Mouse (Mus musculus) embryonic fibroblast, embryonic 13.5 days (primary cell): ENCODE results near the gene Foxn3. TPM values are rescaled to one million over a fixed set of nuclear protein-coding genes. Genes with fewer than 3 reads are reported as not detected.
A peak's percentile ranks its signal among the peaks of the same experiment; 100 is the strongest.

Experiments used
- H3K27ac ChIP-seq: 2 replicates; pipeline ENCODE4 v1.5.1; 2012; ENCODE audit warnings: low read length, control low read depth, inconsistent platforms; ENCODE audit not compliant: insufficient read depth
- H3K4me1 ChIP-seq: 2 replicates; pipeline ENCODE4 v1.6.1; 2011; ENCODE audit warnings: low read length; ENCODE audit not compliant: control insufficient read depth, insufficient read depth
- H3K4me3 ChIP-seq: 2 replicates; pipeline ENCODE4 v1.5.1; 2011; ENCODE audit warnings: mild to moderate bottlenecking, control low read depth, low read length; ENCODE audit not compliant: insufficient read depth
- CTCF ChIP-seq: IDR thresholded peaks from 2 replicates; pipeline ENCODE4 v1.5.1; 2011; ENCODE audit warnings: mild to moderate bottlenecking, control low read depth, low read length, moderate library complexity, borderline replicate concordance; ENCODE audit not compliant: insufficient read depth
- POLR2A ChIP-seq: IDR thresholded peaks from 2 replicates; pipeline ENCODE4 v1.6.1; 2011; ENCODE audit warnings: low read depth, mild to moderate bottlenecking, control low read depth, low read length, moderate library complexity
- polyA plus RNA-seq: library from polyadenylated mRNA; stranded (reverse); fragments of >200 nt; gene quantifications from 2 replicates; pipeline ENCODE4 v1.2.4, GENCODE M21; 2011; ENCODE audit warnings: low read depth; ENCODE audit not compliant: missing spikeins, insufficient read length

Gene Foxn3
- polyA plus RNA-seq, 1 experiment, result 59.0 TPM

DNA sequence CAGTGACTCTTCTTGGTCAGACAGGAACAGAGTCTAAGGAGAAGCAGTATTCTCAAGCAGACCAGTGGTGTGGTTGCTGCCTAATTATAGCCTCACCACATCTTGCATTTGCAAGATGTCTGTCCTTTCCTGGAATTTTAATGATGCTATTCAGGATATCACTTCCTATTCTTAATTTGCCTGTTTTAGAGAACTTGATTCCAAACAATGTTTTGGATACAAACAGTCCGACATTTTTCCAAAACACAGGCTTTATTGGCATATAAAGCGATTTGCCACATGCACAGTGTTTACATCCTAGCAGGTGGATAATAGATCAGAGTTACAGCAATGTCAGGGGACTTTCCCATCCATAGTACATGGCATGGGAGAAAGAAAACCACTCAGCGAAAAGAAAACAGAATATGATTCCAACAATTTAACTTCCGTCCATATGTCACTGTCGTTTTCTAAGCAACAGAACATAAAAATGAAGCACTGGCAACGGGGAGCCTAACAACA is 18.1 kb downstream of the Foxn3 start:
- Histone ChIP-seq H3K4me1 (no peaks in the 10 kb centered on the region; the same call in 1 of the 2 replicates), H3K4me3 (no peak overlapping the region), H3K27ac (no peak overlapping the region)
- no peak for TF ChIP-seq CTCF
- no peak for TF ChIP-seq POLR2A

DNA sequence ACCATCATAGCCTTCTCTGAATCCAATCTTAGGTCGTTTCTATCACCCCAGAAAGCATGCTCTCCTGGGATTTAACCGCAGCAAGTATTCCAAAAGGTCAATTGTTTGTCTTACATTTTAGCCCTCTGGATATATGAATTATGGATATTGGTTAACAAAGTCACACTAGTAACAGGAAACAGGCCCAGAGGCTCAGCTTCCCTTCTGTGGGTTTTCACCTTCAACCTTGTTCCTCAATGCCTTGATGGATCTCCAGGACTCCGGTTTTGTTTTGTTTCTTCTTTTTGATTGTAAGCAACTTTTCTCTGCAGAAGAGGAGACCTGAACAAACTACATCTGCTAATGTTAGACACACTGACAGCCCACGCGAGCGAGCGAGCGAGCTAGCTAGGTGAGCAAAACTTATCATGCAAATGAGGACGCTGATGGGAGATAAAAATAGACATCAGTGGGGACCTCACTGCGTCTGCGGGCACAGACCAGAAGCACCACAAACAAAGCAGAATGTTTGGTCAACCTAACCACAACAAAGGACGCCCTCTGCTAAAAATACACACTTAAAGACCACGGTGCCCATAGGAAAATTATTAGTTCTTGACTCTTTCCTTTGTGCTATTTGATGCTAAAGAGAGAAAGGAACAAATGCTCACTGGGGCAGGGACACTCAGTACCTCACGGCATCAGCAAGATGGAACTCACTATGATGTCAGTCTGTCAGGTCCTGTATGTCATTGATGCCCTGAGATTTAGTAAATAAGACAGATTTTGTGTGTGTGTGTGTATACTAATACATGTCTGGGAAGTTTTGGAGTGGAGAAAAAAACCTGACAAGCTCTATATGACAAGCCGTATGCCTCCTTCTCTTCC is 18.9 kb downstream of the Foxn3 start:
- no peak overlapping the region for H3K4me3 ChIP-seq
- H3K4me1 ChIP-seq, result no peaks in the 10 kb centered on the region; the same call in 1 of the 2 replicates
- TF ChIP-seq CTCF (no peak), POLR2A (no peak)
- H3K27ac ChIP-seq, result no peak overlapping the region

GRCm38 (mm10) chr12:99543421-99544195 is 19.8 kb downstream of the Foxn3 start:
- no peak for TF ChIP-seq CTCF
- TF ChIP-seq POLR2A, result no peak

DNA sequence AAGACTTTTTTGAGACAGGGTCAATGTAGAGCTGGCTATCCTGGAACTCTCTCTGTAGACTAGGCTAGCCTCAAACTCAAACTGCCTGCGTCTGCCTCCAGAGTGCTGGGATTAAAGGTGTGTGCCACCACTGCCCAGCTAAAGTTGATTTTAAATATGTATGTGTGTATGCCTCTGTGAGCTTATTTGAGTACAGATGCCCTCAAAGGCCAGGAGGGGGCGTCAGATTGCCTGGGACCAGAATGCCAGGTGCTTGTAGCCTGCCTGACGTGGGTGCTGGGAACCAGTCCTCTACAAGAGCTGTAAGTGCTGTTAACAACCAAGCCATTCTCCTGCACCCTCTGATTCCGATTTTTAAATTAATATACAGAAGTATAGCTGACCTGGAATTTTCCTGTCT is 23.2 kb downstream of the Foxn3 start:
- H3K4me1 ChIP-seq, result no peaks in the 10 kb centered on the region; the same call in 1 of the 2 replicates
- no peak for TF ChIP-seq POLR2A
- TF ChIP-seq CTCF, result no peak
- no peak overlapping the region for H3K4me3 ChIP-seq
- H3K27ac ChIP-seq, result no peak overlapping the region

More at GRCm38 (mm10) chr12:99543421-99544195, 19.8 kb downstream of the Foxn3 start:
- Histone ChIP-seq H3K4me3 (no peak overlapping the region), H3K4me1 (no peaks in the 10 kb centered on the region; the same call in 1 of the 2 replicates), H3K27ac (no peak overlapping the region)

- Histone ChIP-seq H3K4me1 (no peaks in the 10 kb centered on the region), H3K4me3 (no peak overlapping the region), H3K27ac (no peak overlapping the region)
- TF ChIP-seq CTCF (no peak), POLR2A (no peak)
Observed at GRCm38 (mm10) chr12:99537316-99537715, 26.1 kb downstream of the Foxn3 start.

- H3K4me1 ChIP-seq, result no peaks in the 10 kb centered on the region
- TF ChIP-seq POLR2A (no peak), CTCF (no peak)
- H3K4me3 ChIP-seq, result no peak overlapping the region
Observed at GRCm38 (mm10) chr12:99536426-99536825, 27.0 kb downstream of the Foxn3 start.

DNA sequence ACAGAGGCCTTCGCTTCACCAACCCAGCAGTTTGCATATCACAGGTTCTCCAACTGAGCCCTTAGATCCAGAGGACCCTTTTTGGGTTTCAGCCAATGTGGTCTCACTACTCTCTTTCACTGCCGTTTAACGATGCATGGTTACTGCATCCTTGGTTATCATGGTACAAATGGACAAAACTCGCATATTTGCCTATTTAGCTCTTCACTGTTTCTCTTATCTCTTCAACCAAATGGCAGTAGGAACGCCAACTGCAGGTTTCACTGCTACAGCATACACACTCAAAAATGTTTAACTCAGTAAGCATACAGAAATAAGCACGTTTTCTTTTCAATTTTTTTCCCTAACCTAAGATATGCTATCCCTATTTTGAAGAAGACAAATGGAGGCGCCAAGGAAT is 31.0 kb downstream of the Foxn3 start:
- Histone ChIP-seq H3K4me3 (no peak overlapping the region), H3K27ac (no peak overlapping the region), H3K4me1 (peaks cover 2% of the 10 kb centered on the region; the same call in 1 of the 2 replicates)
- TF ChIP-seq CTCF (no peak), POLR2A (no peak)

More at GRCm38 (mm10) chr12:99536426-99536825, 27.0 kb downstream of the Foxn3 start:
- H3K27ac ChIP-seq, result no peak overlapping the region

DNA sequence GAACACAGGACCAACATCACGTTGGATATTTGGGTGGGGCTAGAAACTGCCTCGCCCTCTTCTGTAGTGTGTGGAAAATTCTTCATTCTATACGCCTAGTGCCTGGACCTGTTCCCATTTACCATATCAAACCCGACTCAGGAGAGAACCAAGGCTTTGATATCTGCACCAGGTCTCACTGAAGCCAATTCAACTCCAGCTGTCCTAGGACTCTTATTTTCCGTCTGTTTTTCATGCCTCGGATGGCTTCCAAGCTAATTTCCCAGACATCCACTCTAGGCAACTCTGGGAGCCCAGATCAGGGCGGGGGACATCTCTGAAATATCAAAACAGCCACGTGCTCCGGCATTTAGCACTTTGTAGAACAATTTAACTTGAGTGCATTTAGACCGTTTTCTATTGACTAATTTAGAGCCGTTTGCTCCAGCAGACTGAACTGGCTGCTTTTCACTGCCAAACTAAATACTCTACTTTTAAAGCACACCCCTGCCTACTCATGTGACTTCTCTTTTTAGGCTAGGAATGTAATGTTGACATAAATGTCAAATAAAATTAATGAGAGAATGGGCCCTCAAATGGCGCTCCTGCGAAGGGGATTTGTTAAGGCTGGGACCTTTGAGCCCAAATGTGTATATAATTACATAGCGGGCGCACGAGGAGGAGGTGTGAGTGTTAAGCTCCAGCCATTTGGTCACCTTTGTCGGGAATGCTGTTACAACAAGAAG is 33.5 kb downstream of the Foxn3 start:
- Histone ChIP-seq H3K4me3 (no peak overlapping the region), H3K27ac (peak overlapping the region; percentile 31; the same call in 1 of the 2 replicates), H3K4me1 (peaks cover 2% of the 10 kb centered on the region; the same call in 1 of the 2 replicates)
- TF ChIP-seq POLR2A, result no peak
- TF ChIP-seq CTCF, result no peak

DNA sequence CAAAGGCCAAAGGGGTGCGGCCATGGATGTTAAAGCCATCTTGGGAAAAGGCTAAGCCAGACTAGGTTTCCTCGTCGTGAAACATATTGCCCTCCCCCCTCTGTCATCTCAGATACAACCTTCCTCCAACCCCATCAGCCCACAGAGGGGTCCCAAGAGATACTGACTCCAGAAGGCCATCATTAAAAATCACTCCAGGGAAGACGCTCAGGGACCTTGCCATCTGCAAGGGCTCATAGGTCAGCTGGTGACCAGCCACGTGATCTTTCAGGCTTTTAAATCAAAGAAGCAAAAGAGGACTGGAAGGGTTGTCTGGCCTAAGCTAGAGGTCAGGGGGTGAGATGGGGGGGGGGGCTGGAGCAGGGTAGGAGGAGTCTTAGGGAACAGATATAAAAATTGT is 34.4 kb downstream of the Foxn3 start:
- TF ChIP-seq CTCF (no peak), POLR2A (no peak)
- Histone ChIP-seq H3K4me3 (no peak overlapping the region), H3K4me1 (peaks cover 2% of the 10 kb centered on the region; the same call in 1 of the 2 replicates), H3K27ac (no peak overlapping the region)
